Mouse (Mus musculus) kidney, postnatal 10 days (tissue): ENCODE data around the gene Idnk.
A peak's percentile ranks its signal among the peaks of the same experiment; 100 is the strongest.

Experiments
- DNase-seq: peaks from one replicate; pipeline ENCODE4 v3.0.0; 2021; ENCODE audit warnings: mixed read lengths

Idnk gene

GRCm38 (mm10) chr13:58147760-58148159, 9.7 kb upstream of the Idnk start:
- no peak for DNase-seq

- DNase-seq = peak; percentile 72
Measured at GRCm38 (mm10) chr13:58148256-58148831, 9.1 kb upstream of the Idnk start.

GRCm38 (mm10) chr13:58149033-58149558, 8.4 kb upstream of the Idnk start:
- DNase-seq = no peak

- no peak for DNase-seq
Measured at GRCm38 (mm10) chr13:58149629-58150028, 7.8 kb upstream of the Idnk start.

- DNase-seq = no peak
Measured at GRCm38 (mm10) chr13:58150442-58150841, 7.0 kb upstream of the Idnk start.

- DNase-seq = no peak
Measured at GRCm38 (mm10) chr13:58156031-58156430, 1.4 kb upstream of the Idnk start.

- DNase-seq = no peak
Measured at GRCm38 (mm10) chr13:58157036-58157435, 413 bp upstream of the Idnk start.

GRCm38 (mm10) chr13:58158099-58158912, 857 bp downstream of the Idnk start:
- DNase-seq = peak; percentile 94

- DNase-seq = no peak
Measured at GRCm38 (mm10) chr13:58160761-58161160, 3.3 kb downstream of the Idnk start.

GRCm38 (mm10) chr13:58163343-58163742, 5.9 kb downstream of the Idnk start:
- DNase-seq = no peak

GRCm38 (mm10) chr13:58168119-58168518, 10.7 kb downstream of the Idnk start:
- DNase-seq = no peak

- no peak for DNase-seq
Measured at GRCm38 (mm10) chr13:58176105-58176504, 18.7 kb downstream of the Idnk start.

- peak; percentile 97 for DNase-seq
Measured at GRCm38 (mm10) chr13:58177511-58178208, 20.2 kb downstream of the Idnk start.

GRCm38 (mm10) chr13:58181607-58182551, 24.4 kb downstream of the Idnk start:
- no peak for DNase-seq

- no peak for DNase-seq
Measured at GRCm38 (mm10) chr13:58184111-58184510, 26.7 kb downstream of the Idnk start.

- no peak for DNase-seq
Measured at GRCm38 (mm10) chr13:58186281-58186680, 28.8 kb downstream of the Idnk start.

GRCm38 (mm10) chr13:58187751-58188150, 30.3 kb downstream of the Idnk start:
- no peak for DNase-seq

- peak; percentile 93 for DNase-seq
Measured at GRCm38 (mm10) chr13:58188412-58188811, 31.0 kb downstream of the Idnk start.

GRCm38 (mm10) chr13:58189473-58189872, 32.0 kb downstream of the Idnk start:
- DNase-seq = no peak

GRCm38 (mm10) chr13:58191516-58191915, 34.1 kb downstream of the Idnk start:
- DNase-seq = no peak

- no peak for DNase-seq
Measured at GRCm38 (mm10) chr13:58192146-58192545, 34.7 kb downstream of the Idnk start.

- no peak for DNase-seq
Measured at GRCm38 (mm10) chr13:58193221-58193620, 35.8 kb downstream of the Idnk start.
